Mouse (Mus musculus) bone marrow, adult 2 months (tissue): Measurements from ENCODE around the gene Mvb12b.

ENCODE experiments used
- CTCF ChIP-seq: fragments of 200-500 bp; IDR thresholded peaks from 2 replicates; pipeline ENCODE4 v1.5.1; 2011; ENCODE audit warnings: low read length, control low read depth; ENCODE audit not compliant: control insufficient read depth, insufficient read depth
- POLR2A ChIP-seq: fragments of 200-500 bp; IDR thresholded peaks from 2 replicates; pipeline ENCODE4 v1.6.1; 2011; ENCODE audit warnings: low read depth, mild to moderate bottlenecking, control low read depth, low read length, borderline replicate concordance; ENCODE audit not compliant: control insufficient read depth

DNA sequence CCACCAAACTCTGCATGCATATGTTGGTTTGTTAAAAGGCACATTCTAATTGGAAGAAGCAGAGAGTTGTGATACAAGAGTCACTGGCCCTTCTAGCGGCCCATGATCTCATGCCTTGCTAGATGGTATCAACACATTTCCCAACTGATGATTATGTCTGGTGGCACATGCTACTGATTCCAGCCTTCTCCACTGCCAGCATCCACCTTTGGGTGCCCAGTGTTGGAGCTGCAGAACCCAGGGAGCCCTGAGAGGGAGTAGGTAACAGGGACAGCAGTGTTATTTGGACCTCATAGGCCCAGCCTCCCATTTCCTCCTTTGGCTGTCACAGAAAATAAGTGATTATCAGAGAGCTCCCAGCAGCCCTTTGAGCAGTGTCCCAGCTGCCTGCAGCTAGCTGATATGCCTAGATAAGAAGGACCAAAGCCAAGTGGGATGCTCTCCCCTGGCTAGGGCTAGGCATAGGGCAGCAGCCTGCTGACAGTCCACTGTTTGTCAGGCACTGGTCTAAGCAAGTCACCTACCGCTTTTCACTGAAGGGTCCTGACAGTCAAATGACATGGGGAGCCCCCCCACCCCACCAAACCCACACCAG, 44.7 kb downstream of the Mvb12b start:
- no peak for TF ChIP-seq CTCF
- peak; percentile 6; the same call in 1 of the 2 replicates for TF ChIP-seq POLR2A
